Mouse (Mus musculus): ENCODE results near the gene Gtf3c5. TPM values are rescaled to one million over a fixed set of nuclear protein-coding genes. Genes with fewer than 3 reads are reported as not detected.
A peak's percentile ranks its signal among the peaks of the same experiment; 100 is the strongest.

The Gtf3c5 gene
- polyA plus RNA-seq, 1 experiment: 29.0 TPM

DNA sequence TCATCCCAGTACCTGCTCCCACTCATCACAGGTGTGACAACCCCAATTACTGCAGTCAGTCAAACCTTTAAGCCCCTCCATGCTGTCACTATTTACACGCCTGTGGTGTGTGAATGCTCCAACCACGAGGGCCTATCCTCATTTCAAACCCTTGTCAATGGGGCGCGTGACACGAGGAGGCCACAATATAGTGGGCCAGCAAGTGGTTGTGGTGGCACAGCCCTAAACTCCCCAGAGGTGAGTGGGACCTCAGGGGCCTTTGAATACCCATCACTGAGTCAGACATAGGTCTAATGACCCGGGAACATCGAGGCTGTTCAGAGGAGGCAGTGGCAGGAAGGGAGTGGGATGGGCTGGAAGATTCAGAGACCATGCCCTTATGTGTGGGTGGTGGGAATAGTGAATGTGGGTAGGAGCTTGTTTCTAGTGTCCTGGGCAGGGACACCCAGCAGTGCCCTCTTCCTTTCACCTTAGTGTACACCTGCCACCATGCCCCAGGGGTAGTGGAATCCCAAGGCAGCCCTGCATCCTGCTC, 49.6 kb downstream of the Gtf3c5 start:
- H3K9ac ChIP-seq (ENCODE audit: low read depth, poor library complexity, severe bottlenecking): no peak overlapping the region
- no peaks in the 10 kb centered on the region for H3K27me3 ChIP-seq (ENCODE audit: control insufficient read depth, insufficient read depth, low read length, poor library complexity, severe bottlenecking)
- peaks cover 3% of the 10 kb centered on the region for H3K4me1 ChIP-seq (ENCODE audit: control insufficient read depth, insufficient read depth, low read length)
- H3K9me3 ChIP-seq (replicated peaks; ENCODE audit: control insufficient read depth, insufficient read depth, low read length, poor library complexity, severe bottlenecking): no peaks in the 10 kb centered on the region
- H3K4me3 ChIP-seq (ENCODE audit: low read depth, low read length): peak overlapping the region; percentile 56; the same call in 1 of the 2 replicates
- H3K27ac ChIP-seq (ENCODE audit: insufficient read depth, low read length): no peak overlapping the region
- no peaks in the 10 kb centered on the region for H3K36me3 ChIP-seq (ENCODE audit: control insufficient read depth, insufficient read depth, low read length, poor library complexity, severe bottlenecking)
- TF ChIP-seq EP300 (IDR thresholded peaks at IDR 0.05; ENCODE audit: insufficient read depth, low read depth, low read length) (no peak), POLR2A (IDR thresholded peaks at IDR 0.05; ENCODE audit: insufficient read depth, low read length) (no peak)

DNA sequence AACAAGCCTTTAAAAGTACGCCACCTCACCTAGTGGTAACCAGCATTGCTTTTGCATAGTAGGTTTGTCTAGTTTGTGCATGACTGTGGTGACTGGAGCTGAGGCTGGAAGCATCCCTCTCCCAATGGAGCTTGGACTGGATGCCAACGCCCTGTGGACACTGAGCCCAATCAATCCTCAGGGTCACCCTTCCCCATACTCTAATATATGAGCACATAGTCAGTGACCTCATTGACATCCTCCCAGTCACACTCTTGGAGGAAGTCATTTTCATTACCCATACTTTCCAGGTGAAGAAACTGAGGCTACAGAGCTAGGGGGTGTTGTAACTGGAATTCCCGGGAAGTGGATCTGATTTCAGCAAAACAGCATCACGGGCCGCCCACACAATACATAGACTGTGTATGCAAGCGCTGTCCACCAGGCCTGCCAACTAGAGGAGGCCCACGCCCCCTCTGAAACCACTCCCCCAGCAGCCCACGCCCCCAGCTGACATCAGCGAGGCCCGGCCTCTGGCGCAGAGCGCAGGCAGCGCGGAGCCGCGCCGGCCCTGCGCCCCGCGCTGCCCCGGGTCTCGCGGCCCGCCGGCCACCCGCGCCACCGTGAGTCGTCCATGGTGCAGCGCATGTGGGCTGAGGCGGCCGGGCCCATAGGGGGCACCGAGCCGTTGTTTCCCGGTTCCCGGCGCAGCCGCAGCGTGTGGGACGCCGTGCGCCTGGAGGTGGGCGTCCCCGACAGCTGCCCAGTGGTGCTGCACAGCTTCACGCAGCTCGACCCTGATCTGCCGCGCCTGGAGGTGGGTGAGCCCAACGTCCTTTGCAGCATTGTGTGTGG, 50.4 kb downstream of the Gtf3c5 start:
- Histone ChIP-seq H3K9me3 (replicated peaks; ENCODE audit: control insufficient read depth, insufficient read depth, low read length, poor library complexity, severe bottlenecking) (no peaks in the 10 kb centered on the region), H3K27ac (ENCODE audit: insufficient read depth, low read length) (no peak overlapping the region), H3K36me3 (ENCODE audit: control insufficient read depth, insufficient read depth, low read length, poor library complexity, severe bottlenecking) (no peaks in the 10 kb centered on the region), H3K4me1 (ENCODE audit: control insufficient read depth, insufficient read depth, low read length) (peaks cover 2% of the 10 kb centered on the region), H3K4me3 (ENCODE audit: low read depth, low read length) (peak overlapping the region; percentile 56), H3K9ac (ENCODE audit: low read depth, poor library complexity, severe bottlenecking) (peak overlapping the region; percentile 16; the same call in 1 of the 2 replicates), H3K27me3 (ENCODE audit: control insufficient read depth, insufficient read depth, low read length, poor library complexity, severe bottlenecking) (no peaks in the 10 kb centered on the region)
- TF ChIP-seq EP300 (IDR thresholded peaks at IDR 0.05; ENCODE audit: insufficient read depth, low read depth, low read length) (no peak), POLR2A (IDR thresholded peaks at IDR 0.05; ENCODE audit: insufficient read depth, low read length) (no peak), CTCF (IDR thresholded peaks at IDR 0.05; ENCODE audit: low read depth, low read length) (no peak)

DNA sequence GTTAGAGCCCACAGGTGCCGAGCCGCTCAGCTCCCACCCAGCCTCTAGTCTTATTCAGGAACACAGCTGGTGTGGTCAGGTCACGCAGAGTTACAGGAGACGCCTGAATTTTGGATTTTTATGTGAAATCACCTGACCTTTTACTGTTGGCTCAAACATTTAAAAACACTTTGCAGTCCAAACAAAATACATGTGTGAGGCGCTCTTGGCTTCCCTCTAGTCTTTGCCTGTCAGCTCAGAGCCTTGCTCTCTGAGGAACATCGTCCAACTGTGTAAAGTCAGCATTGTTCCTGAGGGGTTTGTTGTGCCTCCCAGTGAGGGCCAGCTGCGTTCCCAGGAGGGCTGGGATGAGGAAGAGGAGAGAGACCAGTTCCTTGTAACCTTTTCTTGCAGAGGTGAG, 53.2 kb downstream of the Gtf3c5 start:
- no peaks in the 10 kb centered on the region for H3K27me3 ChIP-seq (ENCODE audit: control insufficient read depth, insufficient read depth, low read length, poor library complexity, severe bottlenecking)
- no peak overlapping the region for H3K27ac ChIP-seq (ENCODE audit: insufficient read depth, low read length)
- H3K9me3 ChIP-seq (replicated peaks; ENCODE audit: control insufficient read depth, insufficient read depth, low read length, poor library complexity, severe bottlenecking): no peaks in the 10 kb centered on the region
- H3K9ac ChIP-seq (ENCODE audit: low read depth, poor library complexity, severe bottlenecking): no peak overlapping the region
- H3K36me3 ChIP-seq (ENCODE audit: control insufficient read depth, insufficient read depth, low read length, poor library complexity, severe bottlenecking): no peaks in the 10 kb centered on the region
- H3K4me1 ChIP-seq (ENCODE audit: control insufficient read depth, insufficient read depth, low read length): no peaks in the 10 kb centered on the region
- TF ChIP-seq EP300 (IDR thresholded peaks at IDR 0.05; ENCODE audit: insufficient read depth, low read depth, low read length): no peak
- no peak for TF ChIP-seq POLR2A (IDR thresholded peaks at IDR 0.05; ENCODE audit: insufficient read depth, low read length)
- TF ChIP-seq CTCF (IDR thresholded peaks at IDR 0.05; ENCODE audit: low read depth, low read length): no peak
- no peak overlapping the region for H3K4me3 ChIP-seq (ENCODE audit: low read depth, low read length)

DNA sequence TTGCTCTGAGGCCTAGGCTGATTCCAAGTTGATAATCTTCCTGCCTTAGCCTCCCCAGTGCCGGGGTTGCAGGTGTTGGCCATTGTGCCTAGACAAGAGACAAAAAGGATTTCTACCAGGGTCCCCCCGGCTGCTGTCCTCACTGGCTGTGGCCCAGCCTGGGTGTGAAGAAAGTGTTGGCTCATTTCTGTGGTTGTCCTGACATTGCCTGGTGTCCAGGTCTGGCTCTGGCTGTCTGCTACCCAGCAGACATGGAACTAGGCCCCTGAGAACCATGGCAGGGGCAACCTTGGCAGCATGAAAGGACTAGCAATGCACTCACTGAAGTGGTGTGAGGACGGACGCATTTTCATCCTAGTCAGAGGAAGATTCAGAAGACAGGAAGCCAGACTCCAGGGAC, 53.7 kb downstream of the Gtf3c5 start:
- no peaks in the 10 kb centered on the region for H3K36me3 ChIP-seq (ENCODE audit: control insufficient read depth, insufficient read depth, low read length, poor library complexity, severe bottlenecking)
- no peak overlapping the region for H3K4me3 ChIP-seq (ENCODE audit: low read depth, low read length)
- TF ChIP-seq CTCF (IDR thresholded peaks at IDR 0.05; ENCODE audit: low read depth, low read length): no peak
- no peak for TF ChIP-seq EP300 (IDR thresholded peaks at IDR 0.05; ENCODE audit: insufficient read depth, low read depth, low read length)
- no peak for TF ChIP-seq POLR2A (IDR thresholded peaks at IDR 0.05; ENCODE audit: insufficient read depth, low read length)
- H3K9ac ChIP-seq (ENCODE audit: low read depth, poor library complexity, severe bottlenecking): no peak overlapping the region
- H3K9me3 ChIP-seq (replicated peaks; ENCODE audit: control insufficient read depth, insufficient read depth, low read length, poor library complexity, severe bottlenecking): no peaks in the 10 kb centered on the region
- H3K27ac ChIP-seq (ENCODE audit: insufficient read depth, low read length): no peak overlapping the region
- H3K4me1 ChIP-seq (ENCODE audit: control insufficient read depth, insufficient read depth, low read length): no peaks in the 10 kb centered on the region
- H3K27me3 ChIP-seq (ENCODE audit: control insufficient read depth, insufficient read depth, low read length, poor library complexity, severe bottlenecking): no peaks in the 10 kb centered on the region

DNA sequence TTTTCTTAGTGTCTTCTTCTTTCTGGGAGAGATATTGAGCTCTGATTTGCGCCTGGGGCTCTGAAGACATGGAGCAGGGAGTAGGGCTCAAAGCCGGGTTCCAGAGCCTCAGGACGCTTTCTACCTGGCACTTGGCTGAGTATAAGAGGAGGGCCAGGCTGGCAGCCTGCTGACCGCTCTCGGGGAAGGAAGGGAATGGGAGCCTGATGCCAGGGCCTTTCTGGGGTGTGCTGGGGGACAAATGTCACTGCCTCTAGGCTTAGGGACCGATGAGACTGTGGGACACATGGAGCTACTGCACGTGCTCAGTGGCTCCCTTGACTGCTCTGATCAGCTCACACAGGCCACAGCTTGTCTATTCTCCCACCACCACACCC, 55.2 kb downstream of the Gtf3c5 start:
- no peak overlapping the region for H3K27ac ChIP-seq (ENCODE audit: insufficient read depth, low read length)
- no peaks in the 10 kb centered on the region for H3K27me3 ChIP-seq (ENCODE audit: control insufficient read depth, insufficient read depth, low read length, poor library complexity, severe bottlenecking)
- no peak for TF ChIP-seq CTCF (IDR thresholded peaks at IDR 0.05; ENCODE audit: low read depth, low read length)
- TF ChIP-seq EP300 (IDR thresholded peaks at IDR 0.05; ENCODE audit: insufficient read depth, low read depth, low read length): no peak
- no peak for TF ChIP-seq POLR2A (IDR thresholded peaks at IDR 0.05; ENCODE audit: insufficient read depth, low read length)
- no peaks in the 10 kb centered on the region for H3K9me3 ChIP-seq (replicated peaks; ENCODE audit: control insufficient read depth, insufficient read depth, low read length, poor library complexity, severe bottlenecking)
- H3K4me1 ChIP-seq (ENCODE audit: control insufficient read depth, insufficient read depth, low read length): no peaks in the 10 kb centered on the region
- no peaks in the 10 kb centered on the region for H3K36me3 ChIP-seq (ENCODE audit: control insufficient read depth, insufficient read depth, low read length, poor library complexity, severe bottlenecking)
- no peak overlapping the region for H3K9ac ChIP-seq (ENCODE audit: low read depth, poor library complexity, severe bottlenecking)
- no peak overlapping the region for H3K4me3 ChIP-seq (ENCODE audit: low read depth, low read length)

All from ES-Bruce4 (cell line).